Mouse (Mus musculus) embryonic facial prominence, embryonic 11.5 days (tissue): ENCODE results near the gene P2ry6. TPM values are rescaled to one million over a fixed set of nuclear protein-coding genes. Genes with fewer than 3 reads are reported as not detected.

Experiments used
- ATAC-seq: fragments of 200-750 bp; cut with Nextera tagmentation; replicated peaks from 2 replicates; pipeline ENCODE4 v1.8.0; 2017; ENCODE audit warnings: low read depth; ENCODE audit not compliant: insufficient number of reproducible peaks, low FRiP score, low TSS enrichment
- DNase-seq: peaks from one replicate; pipeline ENCODE4 v3.0.0-alpha.2; 2015; ENCODE audit warnings: low spot score
- H3K27ac ChIP-seq: fragments of 300-500 bp; sonication (generic); replicated peaks from 2 replicates; pipeline ENCODE4 v1.5.1; 2014; ENCODE audit warnings: mild to moderate bottlenecking, low read depth, low read length, control low read depth
- H3K27me3 ChIP-seq: fragments of 300-500 bp; sonication (generic); 2 replicates; pipeline ENCODE4 v1.6.1; 2014; ENCODE audit warnings: mild to moderate bottlenecking, low read length, moderate library complexity, mixed read lengths; ENCODE audit not compliant: control insufficient read depth, insufficient read depth
- H3K36me3 ChIP-seq: fragments of 300-500 bp; sonication (generic); replicated peaks from 2 replicates; pipeline ENCODE4 v1.6.1; 2014; ENCODE audit warnings: low read depth, mild to moderate bottlenecking, low read length, moderate library complexity, mixed read lengths; ENCODE audit not compliant: control insufficient read depth, insufficient read depth
- H3K4me1 ChIP-seq: fragments of 300-500 bp; sonication (generic); 2 replicates; pipeline ENCODE4 v1.6.1; 2014; ENCODE audit warnings: low read length, mixed read lengths; ENCODE audit not compliant: control insufficient read depth, insufficient read depth
- H3K4me2 ChIP-seq: fragments of 300-500 bp; sonication (generic); 2 replicates; pipeline ENCODE4 v1.6.1; 2014; ENCODE audit warnings: low read depth, mild to moderate bottlenecking, control low read depth, low read length, moderate library complexity
- H3K4me3 ChIP-seq: fragments of 300-500 bp; sonication (generic); 2 replicates; pipeline ENCODE4 v1.5.1; 2014; ENCODE audit warnings: low read depth, low read length, control low read depth
- H3K9ac ChIP-seq: fragments of 300-500 bp; sonication (generic); replicated peaks from 2 replicates; pipeline ENCODE4 v1.6.1; 2014; ENCODE audit warnings: mild to moderate bottlenecking, control low read depth, low read length
- H3K9me3 ChIP-seq: fragments of 300-500 bp; sonication (generic); replicated peaks from 2 replicates; pipeline ENCODE4 v1.6.1; 2016; ENCODE audit warnings: mild to moderate bottlenecking, low read length, inconsistent platforms, mixed read lengths; ENCODE audit not compliant: control insufficient read depth
- WGBS: fragments of 180-500 bp; shearing (Covaris S2); extraction: QIAGEN DNeasy Blood & Tissue Kit; methylation state at CpG from one replicate; pipeline ENCODE4 v1.1.7; 2014; 5-methylcytosine and 5-hydroxymethylcytosine counted together
- polyA plus RNA-seq: library from polyadenylated mRNA; unstranded; fragments of >200 nt; fragmentation: Nextera tagmentation; extraction: Ambion mirVana; gene quantifications from 2 replicates; pipeline ENCODE4 v1.2.1, GENCODE M21; 2014

Gene P2ry6
- 1.8 and 1.9 TPM in 2 replicates for polyA plus RNA-seq

GRCm38 (mm10) chr7:100974135-100974903 is at the start of gene P2ry6:
P2ry6 (minus strand) TSS chr7:100974649.
- H3K4me3 ChIP-seq, result peak within 1 kb of the TSS; percentile 29
- DNase-seq (peak; percentile 29), ATAC-seq (peak; percentile 57; the same call in 1 of the 2 replicates)
- peak within 1 kb of the TSS; percentile 41; the same call in 1 of the 2 replicates for H3K9ac ChIP-seq
- peaks cover 27% of the 10 kb centered on the region for H3K27me3 ChIP-seq
- no peak within 1 kb of the TSS for H3K27ac ChIP-seq
- WGBS, result 3% methylated on average over 36 of the region's 36 CpGs
- H3K36me3 ChIP-seq, result no peaks in the 10 kb centered on the region
- H3K4me2 ChIP-seq, result peak within 1 kb of the TSS; percentile 38
- H3K9me3 ChIP-seq, result no peaks in the 10 kb centered on the region
- H3K4me1 ChIP-seq, result no peaks in the 10 kb centered on the region; the same call in 1 of the 2 replicates

GRCm38 (mm10) chr7:101017492-101017891 is 43.0 kb upstream of the P2ry6 start:
- Histone ChIP-seq H3K27me3 (peaks cover 10% of the 10 kb centered on the region), H3K36me3 (no peaks in the 10 kb centered on the region), H3K27ac (no peak overlapping the region), H3K9ac (no peak overlapping the region), H3K4me2 (no peak overlapping the region), H3K4me3 (no peak overlapping the region), H3K4me1 (no peaks in the 10 kb centered on the region), H3K9me3 (no peaks in the 10 kb centered on the region)
- DNase-seq, result no peak
- no peak for ATAC-seq
- 63% methylated on average over 6 of the region's 6 CpGs for WGBS

- 52% methylated on average over 7 of the region's 7 CpGs for WGBS
- Histone ChIP-seq H3K27me3 (peaks cover 15% of the 10 kb centered on the region), H3K27ac (no peak overlapping the region), H3K4me1 (no peaks in the 10 kb centered on the region), H3K4me2 (no peak overlapping the region), H3K9me3 (no peaks in the 10 kb centered on the region), H3K4me3 (no peak overlapping the region), H3K9ac (no peak overlapping the region; the same call in 1 of the 2 replicates), H3K36me3 (no peaks in the 10 kb centered on the region)
- ATAC-seq, result no peak
- DNase-seq, result no peak
These were observed 42.6 kb upstream of the P2ry6 start for GRCm38 (mm10) chr7:101017021-101017461.

GRCm38 (mm10) chr7:101014985-101015384 is 40.5 kb upstream of the P2ry6 start:
- Histone ChIP-seq H3K27me3 (peaks cover 27% of the 10 kb centered on the region), H3K4me2 (no peak overlapping the region)
- no peak for ATAC-seq

GRCm38 (mm10) chr7:101014041-101014440 is 39.6 kb upstream of the P2ry6 start:
- no peaks in the 10 kb centered on the region for H3K36me3 ChIP-seq
- ATAC-seq (no peak), DNase-seq (no peak)
- no peak overlapping the region for H3K4me3 ChIP-seq
- no peak overlapping the region for H3K4me2 ChIP-seq
- 7% methylated on average over 9 of the region's 9 CpGs for WGBS
- H3K9ac ChIP-seq, result no peak overlapping the region
- H3K9me3 ChIP-seq, result no peaks in the 10 kb centered on the region
- peaks cover 27% of the 10 kb centered on the region for H3K27me3 ChIP-seq
- no peaks in the 10 kb centered on the region for H3K4me1 ChIP-seq
- no peak overlapping the region for H3K27ac ChIP-seq

More at GRCm38 (mm10) chr7:101014985-101015384, 40.5 kb upstream of the P2ry6 start:
- Histone ChIP-seq H3K27ac (no peak overlapping the region), H3K36me3 (no peaks in the 10 kb centered on the region), H3K9me3 (no peaks in the 10 kb centered on the region), H3K9ac (no peak overlapping the region), H3K4me3 (no peak overlapping the region), H3K4me1 (no peaks in the 10 kb centered on the region)
- WGBS, result 72% methylated on average over 1 of the region's 1 CpGs
- no peak for DNase-seq

- Histone ChIP-seq H3K4me3 (peak within 1 kb of the TSS; percentile 48), H3K36me3 (no peaks in the 10 kb centered on the region), H3K4me2 (peak within 1 kb of the TSS; percentile 98), H3K4me1 (no peaks in the 10 kb centered on the region), H3K9ac (peak within 1 kb of the TSS; percentile 47), H3K27ac (no peak within 1 kb of the TSS), H3K27me3 (peaks cover 27% of the 10 kb centered on the region), H3K9me3 (no peaks in the 10 kb centered on the region)
- DNase-seq (no peak), ATAC-seq (no peak)
- 54% methylated on average over 4 of the region's 4 CpGs for WGBS
These were observed 38.1 kb upstream of the P2ry6 start, which contains the start of gene P2ry2 for GRCm38 (mm10) chr7:101012541-101012940. P2ry2 (minus strand) TSS chr7:101012866.

GRCm38 (mm10) chr7:101011681-101012367 is 37.4 kb upstream of the P2ry6 start:
- Histone ChIP-seq H3K4me2 (peak overlapping the region; percentile 98), H3K9ac (peak overlapping the region; percentile 47), H3K27ac (no peak overlapping the region), H3K27me3 (peaks cover 27% of the 10 kb centered on the region), H3K4me3 (peak overlapping the region; percentile 48), H3K9me3 (no peaks in the 10 kb centered on the region), H3K36me3 (no peaks in the 10 kb centered on the region), H3K4me1 (no peaks in the 10 kb centered on the region)
- DNase-seq (peak; percentile 73), ATAC-seq (peak; percentile 94)
- WGBS, result under 1% methylated on average over 53 of the region's 53 CpGs

GRCm38 (mm10) chr7:101010741-101011140 is 36.3 kb upstream of the P2ry6 start:
- no peaks in the 10 kb centered on the region for H3K36me3 ChIP-seq
- H3K9me3 ChIP-seq, result no peaks in the 10 kb centered on the region
- no peak overlapping the region for H3K4me2 ChIP-seq
- no peak overlapping the region for H3K9ac ChIP-seq
- ATAC-seq (no peak), DNase-seq (no peak)
- no peak overlapping the region for H3K27ac ChIP-seq
- H3K27me3 ChIP-seq, result peaks cover 27% of the 10 kb centered on the region
- WGBS, result 60% methylated on average over 3 of the region's 3 CpGs
- H3K4me3 ChIP-seq, result no peak overlapping the region
- no peaks in the 10 kb centered on the region for H3K4me1 ChIP-seq
